In the genomic region with DNA sequence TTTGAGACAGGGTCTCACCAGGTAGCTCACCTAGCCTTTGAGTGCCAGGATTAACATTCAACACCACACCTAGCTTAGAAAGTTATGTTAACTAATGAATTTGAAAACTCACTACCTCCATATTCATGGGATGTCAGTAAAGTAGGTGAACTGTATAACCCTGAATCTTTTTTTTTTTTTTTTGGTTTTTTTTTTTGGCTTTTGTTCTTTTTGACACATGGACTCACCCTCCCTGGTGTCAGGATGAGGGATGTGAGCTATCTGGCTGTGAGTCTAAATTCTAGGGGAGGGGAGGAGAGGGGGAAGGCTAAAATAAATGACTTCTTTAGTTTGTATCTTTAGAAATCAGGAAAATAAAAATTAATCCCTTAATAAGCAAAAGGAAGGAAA, we compare ENCODE assay signal across 23 mouse cellular contexts. TPM values are rescaled to one million over a fixed set of nuclear protein-coding genes. Genes with fewer than 3 reads are reported as not detected.
DNase-seq lines count a peak whose midpoint lies in the region; ATAC-seq and TF ChIP-seq lines count a peak whose summit lies in the region.
"Had no signal": no experiment of that assay in that cellular context is flagged by ENCODE, and none has a peak within 500 bp of the region (broad histone marks: within the 10 kb centered on the region; RNA-seq: fewer than 3 reads in every experiment).

No protein-coding gene starts in this region.

- no peaks in the 10 kb centered on the region for H3K27me3 ChIP-seq in liver, embryonic 12.5 days (replicated peaks)
- no peaks in the 10 kb centered on the region for H3K27me3 ChIP-seq in ES-Bruce4 (ENCODE audit: control insufficient read depth, insufficient read depth, low read length, poor library complexity, severe bottlenecking)
- H3K27me3 ChIP-seq in lung, postnatal 0 days (replicated peaks; ENCODE audit: insufficient read depth, low read length), result no peaks in the 10 kb centered on the region
- H3K27me3 ChIP-seq: embryonic facial prominence, embryonic 12.5 days; forebrain, embryonic 12.5 days; Patski had no signal

- no peaks in the 10 kb centered on the region for H3K9me3 ChIP-seq in liver, embryonic 12.5 days (replicated peaks)
- H3K9me3 ChIP-seq in ES-Bruce4 (replicated peaks; ENCODE audit: control insufficient read depth, insufficient read depth, low read length, poor library complexity, severe bottlenecking) (no peaks in the 10 kb centered on the region), ES-E14 (ENCODE audit: control insufficient read depth, insufficient read depth, low read depth, low read length) (no peaks in the 10 kb centered on the region)
- H3K9me3 ChIP-seq in lung, postnatal 0 days (ENCODE audit: low read length), result no peaks in the 10 kb centered on the region
- H3K9me3 ChIP-seq: embryonic facial prominence, embryonic 10.5 days; embryonic facial prominence, embryonic 12.5 days; forebrain, embryonic 10.5 days; forebrain, embryonic 12.5 days had no signal

- in situ Hi-C loops in ES-E14 (cut with MboI; ENCODE audit: low sequenced_read_pairs in 2 of 2, unreplicated experiment in 2 of 2), result no loop called here

- peaks cover 25% of the 10 kb centered on the region for H3K36me3 ChIP-seq in liver, embryonic 12.5 days
- H3K36me3 ChIP-seq in ES-Bruce4 (ENCODE audit: control insufficient read depth, insufficient read depth, low read length, poor library complexity, severe bottlenecking), result peaks cover 24% of the 10 kb centered on the region
- H3K36me3 ChIP-seq in ES-E14 (ENCODE audit: control insufficient read depth, insufficient read depth, low read length, poor library complexity, severe bottlenecking), result peaks cover 18% of the 10 kb centered on the region
- no peaks in the 10 kb centered on the region for H3K36me3 ChIP-seq in lung, postnatal 0 days (ENCODE audit: insufficient read depth, low read length)

- H3K4me2 ChIP-seq in liver, embryonic 12.5 days, result no peak overlapping the region
- H3K4me2 ChIP-seq in lung, postnatal 0 days (replicated peaks; ENCODE audit: low read depth, low read length), result no peak overlapping the region
- H3K4me2 ChIP-seq: embryonic facial prominence, embryonic 12.5 days; forebrain, embryonic 12.5 days had no signal

- no peak for TF ChIP-seq POLR2A in ES-Bruce4 (IDR thresholded peaks at IDR 0.05; ENCODE audit: insufficient read depth, low read length)

- H3K9ac ChIP-seq in liver, embryonic 12.5 days, result no peak overlapping the region
- H3K9ac ChIP-seq in ES-Bruce4 (ENCODE audit: low read depth, poor library complexity, severe bottlenecking) (no peak overlapping the region), ES-E14 (ENCODE audit: insufficient read depth, low read depth, low read length, poor library complexity, severe bottlenecking) (no peak overlapping the region)
- no peak overlapping the region for H3K9ac ChIP-seq in lung, postnatal 0 days (replicated peaks; ENCODE audit: low read depth)
- H3K9ac ChIP-seq: embryonic facial prominence, embryonic 12.5 days; forebrain, embryonic 12.5 days had no signal

- no peak overlapping the region for H3K4me3 ChIP-seq in liver, embryonic 12.5 days
- H3K4me3 ChIP-seq in ES-Bruce4 (ENCODE audit: low read depth, low read length) (no peak overlapping the region), ES-E14 (ENCODE audit: insufficient read depth in 1 of 2, low read depth in 1 of 2, low read length in 2 of 2, poor library complexity in 1 of 2, severe bottlenecking in 1 of 2) (no peak overlapping the region)
- no peak overlapping the region for H3K4me3 ChIP-seq in lung, postnatal 0 days (ENCODE audit: low read depth, low read length)
- H3K4me3 ChIP-seq: embryonic facial prominence, embryonic 10.5 days; embryonic facial prominence, embryonic 12.5 days; erythroblast, embryonic 14.5 days; forebrain, embryonic 10.5 days; forebrain, embryonic 12.5 days had no signal

- no peak for ATAC-seq in liver, embryonic 12.5 days
- ATAC-seq in erythroblast, adult 5-6 weeks (replicated peaks; ENCODE audit: low FRiP score, poor library complexity, severe bottlenecking), result no peak
- no peak for ATAC-seq in lung, postnatal 0 days
- ATAC-seq: activated CD4-positive, CD25-positive, alpha-beta regulatory T cell, adult 4 months; forebrain, embryonic 14.5 days; forebrain, embryonic 16.5 days; Patski had no signal

- no peak for TF ChIP-seq CTCF in ES-Bruce4 (IDR thresholded peaks at IDR 0.05; ENCODE audit: low read depth, low read length)
- TF ChIP-seq CTCF in lung, postnatal 0 days (IDR thresholded peaks at IDR 0.05), result no peak

- H3K27ac ChIP-seq in liver, embryonic 12.5 days, result 0 out of 2 replicates have a peak overlapping the region, but pooled peaks have one; percentile 36
- 0 out of 2 replicates have a peak overlapping the region, but pooled peaks have one; percentile 17 for H3K27ac ChIP-seq in ES-Bruce4 (ENCODE audit: insufficient read depth, low read length)
- peak overlapping the region; percentile 88; the same call in 1 of the 2 replicates for H3K27ac ChIP-seq in ES-E14 (ENCODE audit: insufficient read depth, low read depth, low read length, poor library complexity, severe bottlenecking)
- no peak overlapping the region for H3K27ac ChIP-seq in lung, postnatal 0 days (ENCODE audit: low read length)
- H3K27ac ChIP-seq: embryonic facial prominence, embryonic 10.5 days; embryonic facial prominence, embryonic 12.5 days; forebrain, embryonic 10.5 days; forebrain, embryonic 12.5 days had no signal

- no peak for TF ChIP-seq EP300 in ES-Bruce4 (IDR thresholded peaks at IDR 0.05; ENCODE audit: insufficient read depth, low read depth, low read length)
- TF ChIP-seq EP300 in lung, postnatal 0 days (IDR thresholded peaks at IDR 0.05), result no peak

- DNase-seq in liver (no peak), ES-E14 (ENCODE audit: low read depth, low spot score) (no peak)
- DNase-seq in lung, postnatal 0 days (ENCODE audit: low spot score), result no peak
- DNase-seq: adrenal gland, adult 8-10 months; adrenal gland, postnatal 14 days; adrenal gland, postnatal 36 days; cerebellum, adult 11-12 months; cerebellum, adult 2 months; cerebellum, adult 9-10 months; cerebellum, postnatal 10 days; cerebellum, postnatal 25 days had no signal

- H3K4me1 ChIP-seq in liver, embryonic 12.5 days, result peaks cover 12% of the 10 kb centered on the region
- peaks cover 6% of the 10 kb centered on the region for H3K4me1 ChIP-seq in ES-Bruce4 (ENCODE audit: control insufficient read depth, insufficient read depth, low read length)
- H3K4me1 ChIP-seq in ES-E14 (ENCODE audit: control insufficient read depth in 2 of 2, insufficient read depth in 2 of 2, low read length in 2 of 2, poor library complexity in 1 of 2), result peaks cover 3 to 22% of the 10 kb centered on the region in 2 experiments
- no peaks in the 10 kb centered on the region for H3K4me1 ChIP-seq in lung, postnatal 0 days (ENCODE audit: insufficient read depth, low read depth, low read length)
- H3K4me1 ChIP-seq: embryonic facial prominence, embryonic 12.5 days; forebrain, embryonic 12.5 days had no signal

TF ChIP-seq in ES-E14, 5 proteins besides CTCF, POLR2A, EP300 and RAD21:
- TF ChIP-seq MAFK (IDR thresholded peaks at IDR 0.05; ENCODE audit: insufficient read depth, low read depth, low read length), result no peak
- no peak for TF ChIP-seq HCFC1 (IDR thresholded peaks at IDR 0.05; ENCODE audit: borderline replicate concordance, insufficient read depth, low read length)
- peak; percentile 64; the same call in 1 of the 2 replicates for TF ChIP-seq ZNF384 (IDR thresholded peaks at IDR 0.05; ENCODE audit: low read depth, low read length)
- no peak for TF ChIP-seq CHD2 (IDR thresholded peaks at IDR 0.05; ENCODE audit: low read depth, low read length)
- no peak for TF ChIP-seq ZC3H11A (IDR thresholded peaks at IDR 0.05; ENCODE audit: borderline replicate concordance, low read depth, low read length)

RNA-seq across cellular contexts. Expression of a gene that starts 11.7 kb away (rescaled TPM):
- polyA plus RNA-seq in liver, embryonic 12.5 days (2016; fragmentation: Nextera tagmentation; extraction: Ambion mirVana), result 18.3 and 19.8 TPM in 2 replicates
- polyA plus RNA-seq in ES-Bruce4 (2011; ENCODE audit: insufficient read depth, insufficient read length, low read depth, missing spikeins), result 30.7 and 30.8 TPM in 2 replicates
- total RNA-seq in ES-E14 (2012; rRNA removed), result 8.4 and 12.9 TPM in 2 replicates
- total RNA-seq in erythroblast, adult 5-6 weeks (2015; ENCODE audit: low replicate concordance), result 7.9 and 13.6 TPM in 2 replicates
- total RNA-seq in erythroblast, adult 5-6 weeks (2017; ENCODE audit: low replicate concordance), result 0.94 and 2.0 TPM in 2 replicates
- 13.4 and 16.3 TPM in 2 replicates for polyA plus RNA-seq in lung, postnatal 0 days (2015; fragmentation: Nextera tagmentation; extraction: Ambion mirVana)

RNA-seq across cellular contexts. Expression of a gene that starts 14.5 kb away (rescaled TPM):
- 18.8 and 19.8 TPM in 2 replicates for polyA plus RNA-seq in liver, embryonic 12.5 days (2016; fragmentation: Nextera tagmentation; extraction: Ambion mirVana)
- 298 and 314 TPM in 2 replicates for polyA plus RNA-seq in ES-Bruce4 (2011; ENCODE audit: insufficient read depth, insufficient read length, low read depth, missing spikeins)
- 82.2 and 97.2 TPM in 2 replicates for total RNA-seq in ES-E14 (2012; rRNA removed)
- total RNA-seq in erythroblast, adult 5-6 weeks (2015; ENCODE audit: low replicate concordance), result 32.2 and 50.3 TPM in 2 replicates
- 12.0 and 25.4 TPM in 2 replicates for total RNA-seq in erythroblast, adult 5-6 weeks (2017; ENCODE audit: low replicate concordance)
- polyA plus RNA-seq in lung, postnatal 0 days (2015; fragmentation: Nextera tagmentation; extraction: Ambion mirVana), result 45.3 and 50.9 TPM in 2 replicates

RNA-seq across cellular contexts. Expression of a gene that starts 35.9 kb away (rescaled TPM):
- polyA plus RNA-seq in liver, embryonic 12.5 days (2016; fragmentation: Nextera tagmentation; extraction: Ambion mirVana), result 101 and 103 TPM in 2 replicates
- 545 and 634 TPM in 2 replicates for polyA plus RNA-seq in ES-Bruce4 (2011; ENCODE audit: insufficient read depth, insufficient read length, low read depth, missing spikeins)
- total RNA-seq in ES-E14 (2012; rRNA removed), result 182 and 280 TPM in 2 replicates
- total RNA-seq in erythroblast, adult 5-6 weeks (2015; ENCODE audit: low replicate concordance), result 40.9 and 48.5 TPM in 2 replicates
- 93.7 and 111 TPM in 2 replicates for total RNA-seq in erythroblast, adult 5-6 weeks (2017; ENCODE audit: low replicate concordance)
- 42.0 and 42.3 TPM in 2 replicates for polyA plus RNA-seq in lung, postnatal 0 days (2015; fragmentation: Nextera tagmentation; extraction: Ambion mirVana)
